Mouse (Mus musculus) CH12F3 (cell line): ENCODE data around the gene Tcte2.

Experiments used
- in situ Hi-C: fragments of 300-500 bp; cut with MboI; formaldehyde crosslinking; loops from 2 replicates; pipeline ENCODE4 v1.14.3; 2020; ENCODE audit warnings: low sequenced_read_pairs

Gene Tcte2

GRCm38 (mm10) chr17:13722434-13722833 is 39.2 kb downstream of the Tcte2 start:
- in situ Hi-C loops, result no loop called here

DNA sequence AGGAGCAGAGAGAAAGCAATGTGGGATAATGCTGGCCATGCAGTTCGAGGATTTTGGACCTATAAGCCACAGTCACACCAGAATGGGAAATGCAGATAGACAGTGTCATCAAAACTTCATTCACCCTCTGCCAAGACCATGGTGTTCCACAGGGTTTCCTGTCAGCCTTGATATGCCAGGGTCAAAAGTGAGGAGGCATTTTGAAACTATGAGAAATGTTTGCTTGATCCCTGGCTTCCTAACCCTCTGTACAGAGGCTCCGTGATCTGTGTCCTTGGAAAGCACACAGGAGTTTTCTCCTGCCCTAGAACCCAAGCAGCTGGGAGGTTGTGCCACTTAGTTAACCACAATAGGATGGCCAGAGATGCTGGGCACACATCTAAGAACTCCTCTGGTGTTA is 40.3 kb downstream of the Tcte2 start:
- in situ Hi-C loops, result no loop called here

GRCm38 (mm10) chr17:13720187-13720586 is 41.4 kb downstream of the Tcte2 start:
- in situ Hi-C loops, result no loop called here

DNA sequence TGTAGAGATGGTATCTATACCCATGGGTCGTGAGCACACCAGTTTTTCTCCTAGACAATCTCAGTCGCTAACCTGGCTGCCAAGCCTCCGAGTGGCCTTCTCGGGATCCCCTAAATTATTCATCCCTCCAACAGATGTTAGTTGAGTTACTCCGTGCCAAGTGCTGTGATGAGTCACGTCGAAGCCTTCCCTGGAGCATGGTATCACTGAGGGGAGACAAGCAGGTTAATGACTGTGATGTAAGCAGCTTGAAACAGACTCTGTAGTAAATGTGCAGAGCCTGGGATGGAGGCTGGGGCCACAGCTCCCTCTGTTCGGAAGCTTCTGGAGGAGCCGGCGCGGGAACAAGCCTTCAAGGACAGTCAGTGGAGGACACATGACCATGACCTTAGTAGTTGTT is 44.2 kb downstream of the Tcte2 start:
- in situ Hi-C loops, result no loop called here

GRCm38 (mm10) chr17:13716336-13716735 is 45.3 kb downstream of the Tcte2 start:
- in situ Hi-C loops, result no loop called here

GRCm38 (mm10) chr17:13715511-13715910 is 46.1 kb downstream of the Tcte2 start:
- in situ Hi-C loops, result no loop called here

- in situ Hi-C loops, result no loop called here
Observed at GRCm38 (mm10) chr17:13714654-13715053, 47.0 kb downstream of the Tcte2 start.

GRCm38 (mm10) chr17:13714128-13714527 is 47.5 kb downstream of the Tcte2 start:
- in situ Hi-C loops, result no loop called here

DNA sequence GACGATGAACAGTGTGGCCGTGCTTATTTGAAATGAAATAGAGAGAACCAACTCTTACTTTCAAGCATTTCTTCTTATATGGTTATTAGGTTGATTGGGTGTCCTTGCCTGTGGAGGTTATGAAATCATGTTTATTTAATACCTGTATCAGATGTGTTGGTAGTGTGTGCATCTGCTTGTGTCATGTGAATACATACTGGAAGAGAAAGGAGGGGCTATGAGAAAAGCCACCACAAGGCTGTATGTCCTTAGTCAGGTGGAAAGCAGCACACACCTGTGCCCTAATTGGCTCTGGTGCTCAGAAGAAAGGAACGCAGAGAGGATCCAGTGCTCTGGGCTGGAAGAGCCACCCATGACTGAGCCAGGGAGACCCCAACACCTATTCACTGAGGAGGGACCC is 49.1 kb downstream of the Tcte2 start:
- in situ Hi-C loops, result no loop called here

- in situ Hi-C loops, result no loop called here
Observed at GRCm38 (mm10) chr17:13712116-13712515, 49.5 kb downstream of the Tcte2 start.

GRCm38 (mm10) chr17:13711173-13711572 is 50.5 kb downstream of the Tcte2 start:
- in situ Hi-C loops, result no loop called here

DNA sequence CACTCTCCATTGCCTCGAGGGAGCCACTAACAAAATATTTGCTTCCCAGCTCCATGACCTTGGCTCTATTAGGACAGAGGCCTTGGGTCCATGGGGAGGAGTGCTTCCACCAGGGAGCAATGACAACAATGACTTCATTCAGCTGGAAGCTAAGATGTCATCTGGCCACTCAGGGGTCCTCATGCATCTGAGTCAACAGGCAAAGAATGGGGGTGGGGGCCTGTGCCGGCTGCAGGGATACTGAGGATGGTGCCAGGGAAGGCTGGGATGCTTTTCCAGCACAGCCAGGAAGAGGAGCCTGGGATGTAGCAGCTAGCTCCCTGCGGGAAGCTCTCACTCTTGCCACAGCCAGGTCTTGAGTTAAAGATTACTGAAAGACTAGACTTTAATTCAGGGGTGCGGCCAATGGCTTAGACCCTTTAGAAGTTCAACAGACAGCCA is 56.1 kb downstream of the Tcte2 start:
- in situ Hi-C loops, result no loop called here

- in situ Hi-C loops, result no loop called here
Observed at GRCm38 (mm10) chr17:13703611-13704320, 57.9 kb downstream of the Tcte2 start.

GRCm38 (mm10) chr17:13700131-13701016 is 61.3 kb downstream of the Tcte2 start:
- in situ Hi-C loops, result no loop called here

GRCm38 (mm10) chr17:13699716-13700115 is 61.9 kb downstream of the Tcte2 start:
- in situ Hi-C loops, result no loop called here

DNA sequence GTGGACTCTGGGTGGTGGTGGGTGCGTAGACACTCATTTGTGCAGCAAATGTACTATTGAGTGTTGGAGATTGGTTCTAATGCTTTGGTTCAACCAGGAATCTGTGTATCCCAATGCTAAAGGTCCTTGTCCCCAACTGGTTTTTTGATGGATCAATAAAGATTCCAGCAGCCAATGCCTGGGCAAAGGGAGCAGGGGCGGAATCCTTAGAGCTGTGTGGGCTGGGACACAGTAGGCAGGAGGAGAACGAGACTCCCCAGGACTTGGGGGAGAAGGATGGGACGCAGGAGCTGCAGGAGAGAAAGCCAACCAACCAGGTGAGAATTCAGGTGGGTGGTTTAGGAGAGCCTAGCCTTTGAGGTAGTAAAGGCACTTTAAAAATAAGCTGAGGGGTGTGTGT is 63.4 kb downstream of the Tcte2 start:
- in situ Hi-C loops, result no loop called here

DNA sequence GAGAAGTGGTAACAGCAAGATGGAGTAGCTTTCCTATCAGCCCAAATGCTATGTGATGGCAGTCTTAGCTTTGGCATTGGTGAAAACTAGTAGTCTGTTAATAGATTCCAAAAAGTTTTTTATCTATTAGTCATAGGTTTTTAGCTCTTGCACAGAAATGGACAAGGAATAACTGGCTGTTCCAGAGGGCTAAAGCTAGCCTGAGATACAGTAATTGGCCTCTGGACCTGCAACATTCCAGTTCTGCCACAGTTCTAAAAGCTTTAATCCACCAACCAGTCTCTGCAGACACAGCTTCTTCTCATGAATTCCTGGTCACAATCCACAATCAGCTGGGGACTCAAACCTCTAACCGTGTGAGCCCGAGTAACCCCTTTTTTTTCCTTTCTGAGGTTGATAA is 64.0 kb downstream of the Tcte2 start:
- in situ Hi-C loops, result no loop called here

DNA sequence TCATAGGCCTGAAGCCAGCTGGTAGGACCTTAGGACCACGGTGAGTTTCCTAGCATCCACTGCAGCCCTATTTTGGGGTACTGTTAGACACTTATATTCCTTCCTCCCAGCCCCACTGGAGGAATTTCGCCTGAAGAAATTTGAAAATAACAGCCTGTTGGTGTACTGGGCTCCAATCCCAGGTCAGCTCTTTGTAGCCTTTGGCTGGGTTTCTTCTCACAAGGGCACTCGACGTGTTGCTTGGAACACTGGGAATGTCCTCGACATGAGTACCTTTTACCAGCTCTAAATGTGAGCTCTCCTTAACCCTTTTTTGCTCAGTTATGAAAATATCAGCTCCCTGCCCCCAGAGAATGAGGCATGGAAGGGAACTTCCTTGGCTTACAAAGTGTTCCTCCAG is 65.7 kb downstream of the Tcte2 start:
- in situ Hi-C loops, result no loop called here

DNA sequence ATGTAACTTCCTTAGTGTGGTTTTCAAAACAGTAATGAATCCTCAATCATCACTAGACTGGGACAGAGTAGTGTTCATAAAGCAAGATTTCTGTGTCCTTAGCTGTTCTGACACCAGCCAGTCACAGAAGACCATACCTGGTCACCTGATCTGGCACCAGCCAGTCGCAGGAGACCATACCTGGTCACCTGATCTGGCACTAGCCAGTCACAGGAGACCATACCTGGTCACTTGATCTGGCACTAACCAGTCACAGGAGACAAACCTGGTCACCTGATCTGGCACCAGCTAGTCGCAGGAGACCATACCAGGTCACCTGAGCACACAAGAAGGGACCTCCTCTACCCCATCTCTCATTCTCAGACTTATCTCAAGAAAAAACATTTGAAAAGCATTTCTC is 66.4 kb downstream of the Tcte2 start:
- in situ Hi-C loops, result no loop called here

- in situ Hi-C loops, result no loop called here
Observed at GRCm38 (mm10) chr17:13694181-13694580, 67.4 kb downstream of the Tcte2 start.

DNA sequence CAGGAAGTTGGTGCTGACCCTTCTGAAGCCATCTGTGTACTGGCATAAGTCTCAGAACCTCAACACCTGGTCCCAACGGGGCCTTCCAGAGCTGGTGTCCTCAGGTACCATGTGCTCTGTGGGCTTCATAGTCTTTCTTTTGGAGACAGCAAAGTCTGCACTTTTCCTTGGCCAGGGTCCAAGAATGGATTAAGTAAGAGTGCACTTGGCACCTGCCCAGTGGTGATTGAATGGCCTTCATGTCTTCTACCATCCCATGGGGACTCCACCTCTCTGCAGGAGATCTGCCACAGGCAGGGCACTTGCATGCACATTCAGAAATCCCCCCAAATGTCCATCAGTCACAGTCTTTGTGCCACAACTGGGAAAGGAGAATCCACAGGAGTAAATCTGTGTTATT is 74.0 kb downstream of the Tcte2 start:
- in situ Hi-C loops, result no loop called here

DNA sequence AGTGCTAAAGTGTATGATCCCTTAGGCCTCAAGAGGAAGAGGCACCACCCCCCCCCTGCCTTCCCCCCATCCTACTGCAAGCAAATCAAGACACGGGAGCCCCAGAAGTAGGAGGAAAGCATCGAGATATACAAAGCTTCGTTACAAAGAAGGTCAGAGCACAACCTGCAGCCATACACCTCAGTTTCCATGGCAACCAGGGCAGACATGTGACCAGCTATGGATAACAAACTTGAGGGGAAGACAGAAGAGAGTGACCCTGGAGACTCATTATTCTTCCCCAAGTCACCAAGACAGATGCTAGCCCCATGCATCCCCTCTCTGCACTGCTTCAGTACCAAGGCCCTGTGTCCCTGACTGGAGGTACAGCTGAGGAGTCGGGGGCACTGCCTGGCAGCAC is 74.5 kb downstream of the Tcte2 start:
- in situ Hi-C loops, result no loop called here
